Mouse (Mus musculus) hindbrain, embryonic 10.5 days (tissue): Measurements from ENCODE around the gene Lrch2. TPM values are rescaled to one million over a fixed set of nuclear protein-coding genes. Genes with fewer than 3 reads are reported as not detected.
A peak's percentile ranks its signal among the peaks of the same experiment; 100 is the strongest.
"Not testable (repeated sequence)": the region's sequence is repeated elsewhere in the genome, so short reads cannot be mapped to it uniquely, and the experiment has no call there.

ENCODE experiments used
- DNase-seq: peaks from one replicate; pipeline ENCODE4 v3.0.0-alpha.2; 2017; ENCODE audit warnings: low spot score
- H3K27ac ChIP-seq: fragments of 300-500 bp; sonication (generic); 2 replicates; pipeline ENCODE4 v1.5.1; 2016; ENCODE audit warnings: mild to moderate bottlenecking, moderate library complexity
- H3K27me3 ChIP-seq: fragments of 300-500 bp; sonication (generic); 2 replicates; pipeline ENCODE4 v1.6.1; 2016; ENCODE audit warnings: mild to moderate bottlenecking; ENCODE audit not compliant: poor library complexity, insufficient read depth, severe bottlenecking
- H3K36me3 ChIP-seq: fragments of 300-500 bp; sonication (generic); 2 replicates; pipeline ENCODE4 v1.6.1; 2016; ENCODE audit warnings: mild to moderate bottlenecking, moderate library complexity
- H3K4me1 ChIP-seq: fragments of 300-500 bp; sonication (generic); replicated peaks from 2 replicates; pipeline ENCODE4 v1.6.1; 2016; ENCODE audit warnings: mild to moderate bottlenecking
- H3K4me3 ChIP-seq: fragments of 300-500 bp; sonication (generic); 2 replicates; pipeline ENCODE4 v1.5.1; 2016; ENCODE audit warnings: mild to moderate bottlenecking, moderate library complexity
- H3K9me3 ChIP-seq: fragments of 300-500 bp; sonication (generic); 2 replicates; pipeline ENCODE4 v1.6.1; 2016; ENCODE audit warnings: mild to moderate bottlenecking, moderate library complexity
- WGBS: fragments of 180-500 bp; shearing (Covaris S2); methylation state at CpG from one replicate; pipeline ENCODE4 v1.1.7; 2016; 5-methylcytosine and 5-hydroxymethylcytosine counted together
- polyA plus RNA-seq: library from polyadenylated mRNA; unstranded; fragments of >200 nt; fragmentation: Nextera tagmentation; extraction: Ambion mirVana; gene quantifications from 2 replicates; pipeline ENCODE4 v1.2.1, GENCODE M21; 2016

Gene Lrch2
- 3.5 and 4.5 TPM in 2 replicates for polyA plus RNA-seq

DNA sequence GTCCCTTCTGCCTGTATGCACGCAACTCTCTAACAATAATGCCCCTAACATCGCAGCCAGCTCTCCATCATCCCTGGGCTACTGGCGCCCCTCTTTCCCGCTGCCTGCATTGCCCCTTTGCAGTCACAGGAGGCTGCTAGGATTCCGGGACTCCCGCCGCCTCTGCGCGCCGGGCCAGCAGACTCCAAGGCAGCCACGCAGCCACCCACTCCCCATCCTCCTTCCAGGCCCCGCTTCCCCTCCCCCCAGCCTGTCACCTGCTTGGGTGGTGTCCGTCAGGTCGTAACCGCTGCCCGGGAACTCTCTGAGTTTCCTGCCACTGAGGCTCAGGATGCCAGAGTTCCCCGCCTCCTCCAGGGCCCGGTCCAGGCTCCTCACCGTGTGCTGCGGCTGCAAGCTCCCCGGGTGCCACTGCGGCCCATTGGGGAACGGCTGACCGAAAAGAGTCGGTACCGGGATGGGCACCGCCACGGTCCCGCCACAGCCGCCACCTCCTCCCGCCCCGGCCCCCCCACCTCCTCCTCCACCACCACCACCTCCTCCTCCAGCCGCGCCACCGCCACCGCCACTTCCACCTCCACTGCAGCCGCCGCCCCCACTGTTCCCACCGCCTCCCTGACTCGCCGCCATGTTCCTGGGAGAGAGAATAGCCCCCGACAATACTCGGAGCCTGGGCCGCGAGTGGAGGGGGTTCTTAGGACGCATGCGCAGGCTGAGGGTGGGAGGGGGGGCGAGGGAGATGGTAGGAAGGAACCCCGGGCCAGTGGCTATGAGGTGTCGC is at the start of gene Lrch2:
Lrch2 (minus strand) TSS at position 661 of the 781 bp plus-strand sequence.
- H3K4me1 ChIP-seq: 0 out of 2 replicates have a peak, but pooled peaks cover 11% of the 10 kb centered on the region
- DNase-seq: peak; percentile 70
- H3K27me3 ChIP-seq: no peaks in the 10 kb centered on the region
- H3K27ac ChIP-seq: peak within 1 kb of the TSS; percentile 93
- no peaks in the 10 kb centered on the region; the same call in 1 of the 2 replicates for H3K9me3 ChIP-seq
- H3K36me3 ChIP-seq: no peaks in the 10 kb centered on the region
- H3K4me3 ChIP-seq: peak within 1 kb of the TSS; percentile 62
- WGBS: 17% methylated on average over 42 of the region's 50 CpGs

DNA sequence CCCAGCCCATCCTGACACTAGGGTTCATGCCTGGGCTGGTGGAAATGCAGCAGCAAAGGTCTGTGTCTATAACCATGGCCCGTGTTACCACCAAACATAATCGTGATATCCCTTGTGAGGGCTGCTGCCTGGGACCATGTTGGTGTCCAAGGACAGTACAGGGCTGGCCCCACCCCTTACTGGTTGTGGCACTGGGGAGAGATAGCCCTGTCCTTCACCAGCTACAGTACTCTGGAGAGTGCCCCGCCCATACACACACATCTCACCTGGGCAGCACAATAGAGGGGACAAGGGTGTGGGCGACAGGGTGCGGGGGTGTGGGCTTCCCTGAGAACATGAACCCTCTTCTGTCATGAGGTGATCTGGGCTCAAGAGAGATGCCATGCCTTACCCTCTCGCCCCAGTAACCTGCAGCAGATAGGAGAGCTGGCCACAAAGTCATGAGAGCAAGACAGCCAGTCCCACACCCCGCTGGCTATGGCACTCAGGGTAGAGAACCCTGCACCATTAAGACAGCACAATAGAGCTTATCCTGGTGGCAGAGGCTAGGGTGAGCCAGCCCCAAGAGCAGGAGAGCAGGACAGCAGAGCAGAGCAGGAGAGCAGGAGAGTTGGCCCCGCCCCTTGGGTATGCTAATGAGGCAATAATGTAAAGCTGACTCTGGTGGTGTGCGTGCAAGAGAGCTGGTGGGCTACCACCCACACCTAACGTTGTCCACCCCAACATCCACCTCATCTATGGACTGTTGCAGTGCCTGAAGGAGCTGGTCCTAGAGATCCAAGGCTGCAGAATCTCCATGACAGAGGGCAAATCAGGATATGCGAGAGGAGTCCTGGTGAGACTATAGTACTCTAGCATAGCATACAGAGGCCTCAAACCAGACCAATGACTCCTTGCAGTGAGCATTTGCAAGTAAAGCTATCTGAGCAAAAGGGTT is 12.7 kb downstream of the Lrch2 start:
- WGBS: 64% methylated on average over 11 of the region's 11 CpGs

DNA sequence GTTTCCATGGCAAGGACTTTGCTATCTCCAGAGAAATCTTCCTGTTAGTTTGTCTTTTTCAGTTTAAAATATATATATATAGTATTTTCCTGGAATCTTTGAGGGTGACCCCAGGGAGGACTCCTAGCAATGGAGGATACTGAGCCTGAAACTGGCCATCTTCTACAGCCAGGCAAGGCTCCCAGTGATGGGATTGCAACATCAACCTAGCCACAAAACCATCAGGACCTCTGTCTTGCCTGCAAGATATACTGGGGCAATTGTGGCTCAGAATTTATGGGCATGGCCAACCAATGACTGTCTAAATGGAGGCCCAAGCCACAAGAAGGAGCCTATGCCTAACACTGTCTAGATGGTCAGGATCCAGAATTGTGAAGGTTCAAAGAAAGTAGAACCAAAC is 15.5 kb downstream of the Lrch2 start:
- H3K9me3 ChIP-seq: no peaks in the 10 kb centered on the region
- H3K27me3 ChIP-seq: no peaks in the 10 kb centered on the region
- no peaks in the 10 kb centered on the region for H3K4me1 ChIP-seq
- H3K4me3 ChIP-seq: no peak overlapping the region
- no peaks in the 10 kb centered on the region for H3K36me3 ChIP-seq
- no peak for DNase-seq
- H3K27ac ChIP-seq: no peak overlapping the region

More for the DNA sequence above, 12.7 kb downstream of the Lrch2 start:
- Histone ChIP-seq H3K4me3 (no peak overlapping the region), H3K36me3 (no peaks in the 10 kb centered on the region), H3K4me1 (no peaks in the 10 kb centered on the region), H3K27ac (no peak overlapping the region), H3K27me3 (no peaks in the 10 kb centered on the region), H3K9me3 (no peaks in the 10 kb centered on the region)
- DNase-seq: no peak

DNA sequence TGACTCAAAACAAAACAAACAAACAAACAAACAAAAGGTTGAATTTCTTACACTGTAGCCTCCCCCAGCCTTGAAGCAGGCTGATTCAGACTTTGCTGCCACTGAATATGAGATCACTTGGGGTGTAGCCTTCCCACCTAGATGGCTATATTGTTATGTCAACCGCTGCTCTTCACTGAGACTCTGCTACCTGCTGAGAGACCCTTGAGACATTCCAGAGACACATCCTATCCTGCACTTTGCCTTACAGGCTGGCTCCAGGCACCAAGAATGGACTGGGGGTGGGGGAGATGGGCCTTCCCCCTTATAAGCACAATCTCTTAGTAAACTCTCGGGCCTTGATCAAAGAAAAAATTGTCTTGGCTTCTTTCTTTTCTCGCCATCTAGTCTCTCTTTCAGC is 16.8 kb downstream of the Lrch2 start:
- H3K4me1 ChIP-seq, DNase-seq: not testable (repeated sequence)
- WGBS: 68% methylated on average over 3 of the region's 3 CpGs

DNA sequence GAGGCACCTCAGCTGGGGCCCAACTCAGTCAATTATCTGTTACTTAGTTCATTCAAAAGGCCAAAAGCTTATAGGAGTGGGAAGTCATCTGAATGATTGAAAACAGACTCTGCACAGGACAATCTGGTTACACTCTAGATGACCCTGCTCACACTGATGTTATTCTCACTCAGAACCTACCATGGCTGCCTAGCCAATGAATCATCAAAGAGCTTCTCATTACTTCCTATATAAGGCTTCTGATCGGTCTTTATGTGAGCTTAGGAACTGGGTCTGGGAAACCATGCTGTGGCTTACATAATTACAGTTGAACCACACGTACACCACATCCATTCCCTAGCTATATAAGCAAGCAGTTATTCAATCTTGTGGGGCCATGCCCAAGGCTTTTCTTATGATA is 18.3 kb downstream of the Lrch2 start:
- no peaks in the 10 kb centered on the region for H3K4me1 ChIP-seq
- H3K36me3 ChIP-seq: no peaks in the 10 kb centered on the region
- DNase-seq: no peak
- H3K27me3 ChIP-seq: no peaks in the 10 kb centered on the region
- H3K9me3 ChIP-seq: no peaks in the 10 kb centered on the region
- H3K4me3 ChIP-seq: no peak overlapping the region
- 87% methylated on average over 2 of the region's 2 CpGs for WGBS
- H3K27ac ChIP-seq: no peak overlapping the region

More for the DNA sequence above, 16.8 kb downstream of the Lrch2 start:
- not testable (repeated sequence) for H3K4me3 ChIP-seq, H3K27ac ChIP-seq, H3K9me3 ChIP-seq, H3K36me3 ChIP-seq, H3K27me3 ChIP-seq

DNA sequence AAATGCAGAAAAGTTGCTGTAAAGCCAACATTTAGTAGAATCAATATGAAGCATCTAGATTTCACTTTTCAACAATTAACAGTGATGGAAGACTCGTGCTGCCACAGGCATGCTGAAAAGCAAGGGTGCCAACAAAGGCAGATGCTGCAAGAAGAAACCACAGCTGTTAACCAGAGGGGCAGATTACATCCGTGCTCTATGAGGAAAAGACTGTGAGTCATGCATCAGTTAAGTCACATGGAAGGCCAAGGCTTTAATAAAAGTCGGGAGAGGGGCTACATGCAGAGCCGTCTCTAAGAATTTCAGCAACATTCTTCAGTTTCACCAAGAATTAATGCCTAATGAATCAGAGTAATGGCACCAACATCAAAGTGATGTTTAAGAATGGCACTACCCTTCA is 22.2 kb downstream of the Lrch2 start:
- no peak for DNase-seq
- Histone ChIP-seq H3K27me3 (no peaks in the 10 kb centered on the region), H3K27ac (no peak overlapping the region), H3K4me3 (no peak overlapping the region), H3K4me1 (no peaks in the 10 kb centered on the region), H3K36me3 (no peaks in the 10 kb centered on the region), H3K9me3 (no peaks in the 10 kb centered on the region)
- WGBS: 76% methylated on average over 4 of the region's 4 CpGs

DNA sequence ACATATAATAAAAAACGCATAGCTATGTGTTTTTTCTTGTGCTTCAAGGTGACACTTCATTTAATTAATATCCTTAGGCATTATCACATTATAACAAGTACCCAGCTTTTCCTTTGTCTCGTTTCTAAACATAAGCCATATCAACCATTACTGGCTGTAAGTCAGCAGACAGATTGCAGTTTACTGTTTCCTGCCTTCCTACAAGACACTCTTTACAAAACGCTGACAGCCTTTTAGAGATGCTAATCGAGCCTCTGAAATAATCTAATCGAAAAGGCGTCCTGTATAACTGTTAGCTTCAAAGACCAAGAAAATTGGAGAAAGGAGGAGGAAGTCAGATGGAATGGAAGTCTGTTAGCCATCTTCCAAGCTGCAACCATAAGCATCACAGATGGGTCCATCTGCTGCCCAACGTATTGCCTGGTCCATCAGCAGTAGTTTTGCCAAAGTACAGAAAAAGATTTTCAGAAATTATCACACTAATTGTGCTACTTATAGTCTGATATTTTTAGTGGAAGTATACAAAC is 26.2 kb downstream of the Lrch2 start:
- Histone ChIP-seq H3K36me3 (no peaks in the 10 kb centered on the region), H3K27ac (no peak overlapping the region), H3K4me3 (no peak overlapping the region), H3K27me3 (no peaks in the 10 kb centered on the region), H3K4me1 (no peaks in the 10 kb centered on the region), H3K9me3 (no peaks in the 10 kb centered on the region)
- WGBS: 75% methylated on average over 7 of the region's 7 CpGs
- no peak for DNase-seq

DNA sequence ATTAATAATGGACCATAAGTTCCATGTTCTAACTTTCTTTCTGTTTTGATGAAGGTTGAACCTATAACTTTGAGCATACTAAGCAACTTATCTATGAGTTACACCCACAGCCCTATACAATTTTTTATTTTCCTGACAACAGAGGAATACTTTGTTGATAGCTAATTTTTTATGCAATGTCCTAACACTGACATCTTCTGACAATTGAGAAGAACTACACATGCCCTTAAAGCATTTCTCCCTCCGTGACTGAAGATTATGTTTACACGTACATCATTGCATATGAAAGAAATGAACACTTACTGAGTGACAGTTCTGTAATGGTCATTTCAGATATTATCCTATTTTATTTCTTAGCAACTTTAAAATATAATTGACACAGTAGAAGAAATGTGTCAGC is 64.3 kb downstream of the Lrch2 start:
- WGBS: 79% methylated on average over 2 of the region's 2 CpGs
- H3K4me3 ChIP-seq: no peak overlapping the region
- H3K36me3 ChIP-seq: no peaks in the 10 kb centered on the region
- no peaks in the 10 kb centered on the region for H3K4me1 ChIP-seq
- no peaks in the 10 kb centered on the region for H3K27me3 ChIP-seq
- no peak overlapping the region for H3K27ac ChIP-seq
- DNase-seq: no peak
- H3K9me3 ChIP-seq: no peaks in the 10 kb centered on the region

DNA sequence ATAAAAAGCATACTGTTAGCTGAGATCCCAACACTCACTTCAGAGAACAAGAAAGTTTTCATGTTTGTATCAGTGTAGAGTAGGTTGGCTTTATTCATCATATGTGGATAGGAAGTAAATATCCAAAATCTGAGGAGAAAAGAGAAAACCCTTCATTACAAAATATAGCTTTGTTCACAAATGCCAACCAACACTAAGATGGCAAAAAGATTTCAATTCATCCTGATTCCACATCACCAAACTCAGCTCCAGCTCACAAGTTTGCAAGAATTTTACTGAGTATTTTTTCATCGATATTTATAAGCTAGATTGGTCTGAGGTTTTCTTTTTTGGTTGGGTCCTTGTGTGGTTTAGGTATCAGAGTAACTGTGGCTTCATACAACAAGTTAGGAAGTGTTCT is 100.3 kb downstream of the Lrch2 start, which contains the start of gene Vmn1r239-ps:
Vmn1r239-ps (minus strand) TSS at position 101 of the 400 bp plus-strand sequence.
- H3K9me3 ChIP-seq, H3K36me3 ChIP-seq, H3K27me3 ChIP-seq, H3K4me1 ChIP-seq, DNase-seq, H3K4me3 ChIP-seq, H3K27ac ChIP-seq: not testable (repeated sequence)
- 82% methylated on average over 1 of the region's 1 CpGs for WGBS

DNA sequence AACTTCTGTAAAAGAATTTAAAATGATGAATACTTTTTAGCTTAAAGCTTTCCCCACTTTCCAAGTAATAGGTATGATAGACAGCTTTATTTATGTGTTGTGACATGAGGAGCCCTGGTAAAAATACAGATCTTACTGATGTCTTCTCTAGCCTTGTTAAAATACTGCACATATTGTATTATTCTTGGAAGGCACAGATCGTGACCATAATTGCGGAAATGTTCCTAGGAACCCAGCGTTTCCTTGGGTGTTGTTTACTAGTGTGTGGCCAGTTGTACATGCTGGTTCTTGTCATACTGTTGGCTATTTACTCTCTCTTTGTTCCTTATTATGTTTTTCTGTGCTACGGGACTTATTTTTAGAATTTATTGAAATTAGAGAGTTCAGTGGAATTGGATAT is 110.5 kb downstream of the Lrch2 start:
- Histone ChIP-seq H3K36me3 (no peaks in the 10 kb centered on the region), H3K4me3 (no peak overlapping the region), H3K9me3 (no peaks in the 10 kb centered on the region), H3K4me1 (no peaks in the 10 kb centered on the region), H3K27ac (no peak overlapping the region), H3K27me3 (no peaks in the 10 kb centered on the region)
- 90% methylated on average over 4 of the region's 4 CpGs for WGBS
- no peak for DNase-seq

DNA sequence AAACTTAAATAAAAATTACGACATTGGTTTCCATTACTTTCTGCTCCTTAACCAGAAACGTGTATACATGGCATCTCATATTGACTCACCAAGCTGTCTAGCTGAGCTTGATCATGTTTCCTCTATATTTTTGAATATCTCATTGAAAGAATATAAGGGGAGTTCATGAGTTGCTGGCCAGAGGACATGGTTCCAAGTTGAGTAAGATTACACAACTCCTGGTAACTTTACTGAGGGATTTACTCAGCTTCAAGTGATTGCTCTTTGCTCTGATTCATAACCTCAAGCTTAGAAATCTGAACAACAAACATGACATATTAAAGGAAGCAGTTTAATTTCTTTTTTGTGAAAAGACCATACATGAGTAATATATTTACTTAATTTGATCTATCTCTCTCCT is 118.5 kb downstream of the Lrch2 start:
- WGBS: 82% methylated on average over 2 of the region's 2 CpGs
- DNase-seq: no peak
- no peak overlapping the region for H3K4me3 ChIP-seq

DNA sequence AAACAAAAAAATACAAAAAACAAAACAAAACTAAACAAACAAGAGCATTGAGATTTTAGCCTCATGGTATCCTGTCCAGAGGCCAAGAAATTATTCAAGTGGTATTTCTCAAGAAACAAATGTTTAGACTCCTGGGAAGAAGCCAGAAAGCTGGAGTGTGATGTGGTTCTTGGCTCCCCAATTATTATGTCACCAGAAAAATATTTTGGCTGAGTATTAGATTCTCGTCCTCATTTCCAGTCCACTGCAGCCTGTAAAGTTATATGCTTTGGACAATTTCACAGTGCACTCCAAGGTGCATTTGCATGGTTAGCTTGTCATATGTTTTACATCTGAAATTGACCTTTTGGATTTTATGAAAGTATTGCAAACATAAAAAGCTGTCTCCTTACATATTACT is 124.1 kb downstream of the Lrch2 start:
- Histone ChIP-seq H3K4me3 (no peak overlapping the region), H3K27me3 (no peaks in the 10 kb centered on the region), H3K36me3 (no peaks in the 10 kb centered on the region), H3K9me3 (no peaks in the 10 kb centered on the region), H3K4me1 (no peaks in the 10 kb centered on the region), H3K27ac (no peak overlapping the region)
- 72% methylated on average over 1 of the region's 1 CpGs for WGBS
- DNase-seq: no peak

More for the DNA sequence above, 118.5 kb downstream of the Lrch2 start:
- Histone ChIP-seq H3K27me3 (no peaks in the 10 kb centered on the region), H3K27ac (no peak overlapping the region), H3K9me3 (no peaks in the 10 kb centered on the region), H3K4me1 (no peaks in the 10 kb centered on the region), H3K36me3 (no peaks in the 10 kb centered on the region)

DNA sequence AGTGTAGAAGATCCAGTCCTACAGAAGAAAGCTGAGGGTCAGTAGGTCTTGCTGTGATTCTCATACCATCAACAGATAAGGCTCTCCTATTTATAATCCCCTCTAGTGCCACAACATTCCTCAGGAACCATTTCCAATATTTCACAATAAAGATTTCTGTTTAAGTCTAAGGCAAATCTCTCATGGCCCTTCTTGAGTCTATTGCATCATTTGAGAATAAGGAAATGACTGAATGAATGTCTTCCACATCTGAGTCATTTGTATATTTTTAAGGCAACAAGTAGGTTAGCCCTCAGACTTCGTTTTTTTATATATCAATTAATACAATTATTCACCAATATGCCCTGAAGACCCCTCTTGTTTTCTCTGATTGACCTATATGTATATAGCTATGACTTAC is 124.8 kb downstream of the Lrch2 start, which contains the start of gene Il13ra2:
Il13ra2 (minus strand) TSS at position 64 of the 400 bp plus-strand sequence.
- no peak within 1 kb of the TSS for H3K4me3 ChIP-seq
- H3K9me3 ChIP-seq: no peaks in the 10 kb centered on the region
- no peaks in the 10 kb centered on the region for H3K36me3 ChIP-seq
- no peaks in the 10 kb centered on the region for H3K4me1 ChIP-seq
- no peak within 1 kb of the TSS for H3K27ac ChIP-seq
- H3K27me3 ChIP-seq: no peaks in the 10 kb centered on the region
- no peak for DNase-seq
- WGBS: 53% methylated on average over 1 of the region's 1 CpGs
